Mouse (Mus musculus): ENCODE results near the gene Sdhd. TPM values are rescaled to one million over a fixed set of nuclear protein-coding genes. Genes with fewer than 3 reads are reported as not detected.

The Sdhd gene
- total RNA-seq, 2 experiments from 2014 or later: 117 to 132 TPM

Other genes starting within 250 kb of the Sdhd start
- under 1 TPM; 0.15 to 0.21 TPM for gene Plet1, start 109.3 kb downstream of the Sdhd start, total RNA-seq (2021)
- gene Pts, start 75.1 kb downstream of the Sdhd start, total RNA-seq (2021): 10 to 100 TPM; 36.0 to 39.8 TPM
- 10 to 100 TPM; 24.3 to 25.4 TPM for gene Il18, start 49.0 kb downstream of the Sdhd start, total RNA-seq (2021)
- 1 to 10 TPM; 3.5 to 3.8 TPM for gene Bco2, start 48.6 kb downstream of the Sdhd start, total RNA-seq (2021)
- gene Tex12, start 42.5 kb downstream of the Sdhd start, total RNA-seq (2021): not detected
- gene Timm8b, start 98 bp upstream of the Sdhd start, total RNA-seq (2021): 100 to 1,000 TPM; 237 to 253 TPM
- gene Pih1d2, start 13.5 kb upstream of the Sdhd start, total RNA-seq (2021): 1 to 10 TPM; 3.3 to 3.4 TPM
- 10 to 100 TPM; 19.3 to 22.8 TPM for gene Nkapd1, start 13.7 kb upstream of the Sdhd start, total RNA-seq (2021)
- gene Dlat, start 56.0 kb upstream of the Sdhd start, total RNA-seq (2021): 100 to 1,000 TPM; 137 to 141 TPM
- gene Dixdc1, start 135.7 kb upstream of the Sdhd start, total RNA-seq (2021): 10 to 100 TPM; 83.7 to 91.2 TPM
- gene 2310030G06Rik, start 142.7 kb upstream of the Sdhd start, total RNA-seq (2021): 1 to 10 TPM; 1.7 to 1.9 TPM
- gene Cryab, start 147.5 kb upstream of the Sdhd start, total RNA-seq (2021): 100 to 1,000 TPM; 125 to 157 TPM
- gene Hspb2, start 148.5 kb upstream of the Sdhd start, total RNA-seq (2021): 1 to 10 TPM in 1 of 2 experiments, under 1 TPM in 1; 0.96 to 1.7 TPM
- 1 to 10 TPM; 5.1 to 5.8 TPM for gene Fdxacb1, start 164.4 kb upstream of the Sdhd start, total RNA-seq (2021)
- 10 to 100 TPM; 28.4 to 30.7 TPM for gene Alg9, start 171.2 kb upstream of the Sdhd start, total RNA-seq (2021)
- gene 1110032A03Rik, start 171.7 kb upstream of the Sdhd start, total RNA-seq (2021): 10 to 100 TPM; 31.2 to 35.2 TPM
- 10 to 100 TPM; 17.2 to 17.4 TPM for gene Ppp2r1b, start 241.5 kb upstream of the Sdhd start, total RNA-seq (2021)